Mouse (Mus musculus) limb, embryonic 14.5 days (tissue): ENCODE measurements around the gene Zfp637. TPM values are rescaled to one million over a fixed set of nuclear protein-coding genes. Genes with fewer than 3 reads are reported as not detected.
A peak's percentile ranks its signal among the peaks of the same experiment; 100 is the strongest.

Experiments
- ATAC-seq: fragments of 200-750 bp; cut with Nextera tagmentation; 2 replicates; pipeline ENCODE4 v1.8.0; 2017; ENCODE audit warnings: low read depth, moderate number of reproducible peaks, moderate TSS enrichment; ENCODE audit not compliant: low FRiP score
- DNase-seq: peaks from one replicate; pipeline ENCODE4 v3.0.0-alpha.2; 2015; ENCODE audit warnings: low spot score
- H3K27ac ChIP-seq: fragments of 300-500 bp; sonication (generic); replicated peaks from 2 replicates; pipeline ENCODE4 v1.5.1; 2014; ENCODE audit warnings: low read depth, mild to moderate bottlenecking, low read length, moderate library complexity, mixed read lengths
- H3K27me3 ChIP-seq: fragments of 300-500 bp; sonication (generic); 2 replicates; pipeline ENCODE4 v1.6.1; 2014; ENCODE audit warnings: low read length, mixed read lengths; ENCODE audit not compliant: control insufficient read depth, insufficient read depth
- H3K36me3 ChIP-seq: fragments of 300-500 bp; sonication (generic); 2 replicates; pipeline ENCODE4 v1.6.1; 2014; ENCODE audit warnings: mild to moderate bottlenecking, low read length, moderate library complexity, mixed read lengths; ENCODE audit not compliant: control insufficient read depth, insufficient read depth
- H3K4me1 ChIP-seq: fragments of 300-500 bp; sonication (generic); 2 replicates; pipeline ENCODE4 v1.6.1; 2014; ENCODE audit warnings: antibody characterized with exemption, low read length, mixed read lengths; ENCODE audit not compliant: control insufficient read depth, insufficient read depth
- H3K4me2 ChIP-seq: fragments of 300-500 bp; sonication (generic); replicated peaks from 2 replicates; pipeline ENCODE4 v1.6.1; 2014; ENCODE audit warnings: low read depth, mild to moderate bottlenecking, low read length, moderate library complexity; ENCODE audit not compliant: severe bottlenecking
- H3K4me3 ChIP-seq: fragments of 300-500 bp; sonication (generic); replicated peaks from 2 replicates; pipeline ENCODE4 v1.5.1; 2014; ENCODE audit warnings: low read length
- H3K9ac ChIP-seq: fragments of 300-500 bp; sonication (generic); 2 replicates; pipeline ENCODE4 v1.6.1; 2014; ENCODE audit warnings: mild to moderate bottlenecking, low read depth, low read length, moderate library complexity; ENCODE audit not compliant: severe bottlenecking
- H3K9me3 ChIP-seq: fragments of 300-500 bp; sonication (generic); 2 replicates; pipeline ENCODE4 v1.6.1; 2016; ENCODE audit warnings: low read length; ENCODE audit not compliant: control insufficient read depth
- POLR2A ChIP-seq: fragments of 200-500 bp; IDR thresholded peaks from 2 replicates; pipeline ENCODE4 v1.8.0; 2012; ENCODE audit warnings: inconsistent platforms, mild to moderate bottlenecking, moderate library complexity, borderline replicate concordance; ENCODE audit not compliant: insufficient read depth, insufficient read length; ENCODE audit errors: extremely low read depth
- WGBS: fragments of 180-500 bp; shearing (Covaris S2); extraction: QIAGEN DNeasy Blood & Tissue Kit; methylation state at CpG from one replicate; pipeline ENCODE4 v1.1.7; 2014; 5-methylcytosine and 5-hydroxymethylcytosine counted together
- polyA plus RNA-seq, 2 experiments: library from polyadenylated mRNA; depleted of rRNA in 1 of 2; stranded (reverse) in 1 of 2; unstranded in 1 of 2; fragments of >200 nt; fragmentation: Nextera tagmentation in 1 of 2; extraction: Ambion mirVana in 1 of 2; gene quantifications; 2 replicates each; pipeline versions ENCODE4 v1.2.1 to v1.2.3; 2012 to 2014

Gene Zfp637
- polyA plus RNA-seq (2012; rRNA removed) (67.2 and 85.1 TPM in 2 replicates), polyA plus RNA-seq (2014; fragmentation: Nextera tagmentation; extraction: Ambion mirVana) (148 and 172 TPM in 2 replicates)

- Histone ChIP-seq H3K4me1 (0 out of 2 replicates have a peak, but pooled peaks cover 4% of the 10 kb centered on the region), H3K27ac (peak within 1 kb of the TSS; percentile 93), H3K9me3 (no peaks in the 10 kb centered on the region), H3K4me3 (peak within 1 kb of the TSS; percentile 75), H3K27me3 (no peaks in the 10 kb centered on the region), H3K4me2 (peak within 1 kb of the TSS; percentile 64), H3K36me3 (peaks cover 30% of the 10 kb centered on the region), H3K9ac (peak within 1 kb of the TSS; percentile 96)
- peak; percentile 95 for ATAC-seq
- WGBS: under 1% methylated on average over 66 of the region's 66 CpGs
- TF ChIP-seq POLR2A: peak; percentile 91; the same call in 1 of the 2 replicates
- peak; percentile 95 for DNase-seq
Measured at GRCm38 (mm10) chr6:117840686-117841510, at the start of gene Zfp637. TSS of gene Zfp637 (plus strand) at chr6:117841180.

GRCm38 (mm10) chr6:117795251-117795650 is 45.7 kb upstream of the Zfp637 start:
- Histone ChIP-seq H3K4me3 (no peak overlapping the region), H3K36me3 (no peaks in the 10 kb centered on the region), H3K27ac (no peak overlapping the region), H3K9me3 (no peaks in the 10 kb centered on the region), H3K9ac (no peak overlapping the region), H3K4me2 (no peak overlapping the region), H3K4me1 (no peaks in the 10 kb centered on the region), H3K27me3 (no peaks in the 10 kb centered on the region)
- TF ChIP-seq POLR2A: no peak
- ATAC-seq: no peak
- no peak for DNase-seq
- WGBS: 83% methylated on average over 3 of the region's 3 CpGs

- H3K36me3 ChIP-seq: no peaks in the 10 kb centered on the region
- no peak overlapping the region for H3K9ac ChIP-seq
- H3K27ac ChIP-seq: no peak overlapping the region
- DNase-seq (no peak), ATAC-seq (no peak)
- 89% methylated on average over 7 of the region's 7 CpGs for WGBS
- H3K27me3 ChIP-seq: no peaks in the 10 kb centered on the region
- H3K4me3 ChIP-seq: no peak overlapping the region
- no peaks in the 10 kb centered on the region for H3K9me3 ChIP-seq
- no peaks in the 10 kb centered on the region for H3K4me1 ChIP-seq
- TF ChIP-seq POLR2A: no peak
- H3K4me2 ChIP-seq: no peak overlapping the region
Measured at GRCm38 (mm10) chr6:117800824-117801223, 40.2 kb upstream of the Zfp637 start.

- no peak for TF ChIP-seq POLR2A
- no peak overlapping the region for H3K4me2 ChIP-seq
- H3K27ac ChIP-seq: no peak overlapping the region
- no peaks in the 10 kb centered on the region for H3K36me3 ChIP-seq
- H3K9ac ChIP-seq: no peak overlapping the region
- no peak overlapping the region for H3K4me3 ChIP-seq
- no peaks in the 10 kb centered on the region for H3K4me1 ChIP-seq
- DNase-seq: no peak
- H3K9me3 ChIP-seq: no peaks in the 10 kb centered on the region
- H3K27me3 ChIP-seq: no peaks in the 10 kb centered on the region
- WGBS: 84% methylated on average over 6 of the region's 6 CpGs
- no peak for ATAC-seq
Measured at GRCm38 (mm10) chr6:117801801-117802200, 39.2 kb upstream of the Zfp637 start.

- Histone ChIP-seq H3K4me2 (no peak overlapping the region), H3K36me3 (no peaks in the 10 kb centered on the region), H3K27me3 (no peaks in the 10 kb centered on the region), H3K9me3 (no peaks in the 10 kb centered on the region), H3K9ac (no peak overlapping the region), H3K4me3 (no peak overlapping the region), H3K27ac (no peak overlapping the region), H3K4me1 (no peaks in the 10 kb centered on the region)
- no peak for TF ChIP-seq POLR2A
- ATAC-seq: no peak
- WGBS: 87% methylated on average over 1 of the region's 1 CpGs
- DNase-seq: no peak
Measured at GRCm38 (mm10) chr6:117807756-117808155, 33.2 kb upstream of the Zfp637 start.
